Mouse (Mus musculus) kidney, embryonic 15.5 days (tissue): ENCODE data around the gene Gm28434. TPM values are rescaled to one million over a fixed set of nuclear protein-coding genes. Genes with fewer than 3 reads are reported as not detected.

Source experiments
- ATAC-seq: fragments of 200-750 bp; cut with Nextera tagmentation; replicated peaks from 2 replicates; pipeline ENCODE4 v1.8.0; 2017; ENCODE audit warnings: moderate TSS enrichment; ENCODE audit not compliant: low FRiP score
- H3K27ac ChIP-seq: fragments of 300-500 bp; sonication (generic); 2 replicates; pipeline ENCODE4 v1.5.1; 2015; ENCODE audit warnings: mild to moderate bottlenecking, inconsistent platforms
- H3K27me3 ChIP-seq: fragments of 300-500 bp; sonication (generic); 2 replicates; pipeline ENCODE4 v1.6.1; 2015; ENCODE audit warnings: inconsistent platforms
- H3K36me3 ChIP-seq: fragments of 300-500 bp; sonication (generic); 2 replicates; pipeline ENCODE4 v1.6.1; 2015; ENCODE audit warnings: inconsistent platforms
- H3K4me1 ChIP-seq: fragments of 300-500 bp; sonication (generic); 2 replicates; pipeline ENCODE4 v1.6.1; 2015; ENCODE audit warnings: inconsistent platforms
- H3K4me2 ChIP-seq: fragments of 300-500 bp; sonication (generic); 2 replicates; pipeline ENCODE4 v1.6.1; 2015; ENCODE audit warnings: moderate library complexity, mild to moderate bottlenecking, inconsistent platforms
- H3K4me3 ChIP-seq: fragments of 300-500 bp; sonication (generic); replicated peaks from 2 replicates; pipeline ENCODE4 v1.5.1; 2015; ENCODE audit warnings: mild to moderate bottlenecking, inconsistent platforms
- H3K9ac ChIP-seq: fragments of 300-500 bp; sonication (generic); 2 replicates; pipeline ENCODE4 v1.6.1; 2015; ENCODE audit warnings: mild to moderate bottlenecking, inconsistent platforms
- H3K9me3 ChIP-seq: fragments of 300-500 bp; sonication (generic); replicated peaks from 2 replicates; pipeline ENCODE4 v1.6.1; 2016; ENCODE audit warnings: inconsistent platforms
- WGBS: fragments of 180-500 bp; shearing (Covaris S2); methylation state at CpG from one replicate; pipeline ENCODE4 v1.1.7; 2015; ENCODE audit warnings: mixed read lengths; 5-methylcytosine and 5-hydroxymethylcytosine counted together
- polyA plus RNA-seq: library from polyadenylated mRNA; unstranded; fragments of >200 nt; fragmentation: Nextera tagmentation; extraction: Ambion mirVana; gene quantifications from 2 replicates; pipeline ENCODE4 v1.2.1, GENCODE M21; 2015

The Gm28434 gene
- not detected in 2 replicates for polyA plus RNA-seq

- Histone ChIP-seq H3K4me1 (no peaks in the 10 kb centered on the region), H3K9me3 (no peaks in the 10 kb centered on the region), H3K4me2 (no peak within 1 kb of the TSS), H3K27me3 (no peaks in the 10 kb centered on the region), H3K36me3 (no peaks in the 10 kb centered on the region), H3K9ac (no peak within 1 kb of the TSS), H3K4me3 (no peak within 1 kb of the TSS), H3K27ac (no peak within 1 kb of the TSS)
- 63% methylated on average over 2 of the region's 2 CpGs for WGBS
- ATAC-seq: no peak
Measured at GRCm38 (mm10) chr5:87969201-87969600, at the start of gene Gm28434, which contains the start of gene 2310003L06Rik. Gene Gm28434, plus strand, starts transcription at chr5:87969517. Gene 2310003L06Rik, plus strand, starts transcription at chr5:87969459.

- Histone ChIP-seq H3K4me1 (no peaks in the 10 kb centered on the region), H3K4me2 (no peak within 1 kb of the TSS), H3K9ac (no peak within 1 kb of the TSS), H3K27ac (no peak within 1 kb of the TSS), H3K27me3 (no peaks in the 10 kb centered on the region), H3K9me3 (no peaks in the 10 kb centered on the region), H3K36me3 (no peaks in the 10 kb centered on the region), H3K4me3 (no peak within 1 kb of the TSS)
- no peak for ATAC-seq
- WGBS: 32% methylated on average over 5 of the region's 5 CpGs
Measured at GRCm38 (mm10) chr5:87925372-87925771, 43.9 kb upstream of the Gm28434 start, which contains the start of gene Csn3. Gene Csn3, plus strand, starts transcription at chr5:87925579.

GRCm38 (mm10) chr5:87931603-87932002 lies 37.7 kb upstream of the Gm28434 start:
- no peaks in the 10 kb centered on the region for H3K9me3 ChIP-seq
- no peak overlapping the region for H3K27ac ChIP-seq
- no peak overlapping the region for H3K9ac ChIP-seq
- no peak overlapping the region for H3K4me3 ChIP-seq
- no peak for ATAC-seq
- WGBS: 64% methylated on average over 1 of the region's 1 CpGs
- no peaks in the 10 kb centered on the region for H3K27me3 ChIP-seq
- no peaks in the 10 kb centered on the region for H3K36me3 ChIP-seq
- no peak overlapping the region for H3K4me2 ChIP-seq
- no peaks in the 10 kb centered on the region for H3K4me1 ChIP-seq

GRCm38 (mm10) chr5:87940752-87941151 lies 28.6 kb upstream of the Gm28434 start:
- Histone ChIP-seq H3K9me3 (no peaks in the 10 kb centered on the region), H3K36me3 (no peaks in the 10 kb centered on the region), H3K27ac (no peak overlapping the region), H3K4me2 (no peak overlapping the region), H3K4me1 (no peaks in the 10 kb centered on the region), H3K9ac (no peak overlapping the region), H3K27me3 (no peaks in the 10 kb centered on the region), H3K4me3 (no peak overlapping the region)
- WGBS: 46% methylated on average over 3 of the region's 3 CpGs
- ATAC-seq: no peak

GRCm38 (mm10) chr5:87942515-87942914 lies 26.8 kb upstream of the Gm28434 start:
- H3K27ac ChIP-seq: no peak overlapping the region

GRCm38 (mm10) chr5:87951836-87952235 lies 17.5 kb upstream of the Gm28434 start:
- H3K27ac ChIP-seq: no peak overlapping the region
- no peak overlapping the region for H3K9ac ChIP-seq
- no peak overlapping the region for H3K4me2 ChIP-seq
- H3K27me3 ChIP-seq: no peaks in the 10 kb centered on the region
- H3K4me1 ChIP-seq: no peaks in the 10 kb centered on the region
- H3K9me3 ChIP-seq: no peaks in the 10 kb centered on the region
- no peaks in the 10 kb centered on the region for H3K36me3 ChIP-seq
- no peak overlapping the region for H3K4me3 ChIP-seq
- no peak for ATAC-seq

More at GRCm38 (mm10) chr5:87942515-87942914, 26.8 kb upstream of the Gm28434 start:
- no peaks in the 10 kb centered on the region for H3K36me3 ChIP-seq
- no peaks in the 10 kb centered on the region for H3K27me3 ChIP-seq
- no peak overlapping the region for H3K4me2 ChIP-seq
- no peak overlapping the region for H3K9ac ChIP-seq
- ATAC-seq: no peak
- H3K4me3 ChIP-seq: no peak overlapping the region
- no peaks in the 10 kb centered on the region for H3K9me3 ChIP-seq
- H3K4me1 ChIP-seq: no peaks in the 10 kb centered on the region

GRCm38 (mm10) chr5:87979139-87979538 lies 9.8 kb downstream of the Gm28434 start, which contains the start of gene Cabs1:
Gene Cabs1, plus strand, starts transcription at chr5:87979439.
- Histone ChIP-seq H3K4me1 (no peaks in the 10 kb centered on the region), H3K27ac (no peak within 1 kb of the TSS), H3K9ac (no peak within 1 kb of the TSS), H3K36me3 (no peaks in the 10 kb centered on the region), H3K27me3 (no peaks in the 10 kb centered on the region), H3K9me3 (no peaks in the 10 kb centered on the region), H3K4me3 (no peak within 1 kb of the TSS), H3K4me2 (no peak within 1 kb of the TSS)
- WGBS: 90% methylated on average over 3 of the region's 3 CpGs
- no peak for ATAC-seq

GRCm38 (mm10) chr5:87982468-87983214 lies 13.3 kb downstream of the Gm28434 start:
- no peak overlapping the region for H3K4me2 ChIP-seq
- H3K4me1 ChIP-seq: no peaks in the 10 kb centered on the region
- no peak overlapping the region for H3K27ac ChIP-seq
- H3K4me3 ChIP-seq: no peak overlapping the region
- H3K9me3 ChIP-seq: no peaks in the 10 kb centered on the region
- ATAC-seq: peak; percentile 33; the same call in 1 of the 2 replicates
- no peak overlapping the region for H3K9ac ChIP-seq
- H3K36me3 ChIP-seq: no peaks in the 10 kb centered on the region
- no peaks in the 10 kb centered on the region for H3K27me3 ChIP-seq
- WGBS: 69% methylated on average over 3 of the region's 3 CpGs

- no peak within 1 kb of the TSS for H3K4me3 ChIP-seq
- no peak within 1 kb of the TSS for H3K4me2 ChIP-seq
- no peak within 1 kb of the TSS for H3K9ac ChIP-seq
- ATAC-seq: no peak
- H3K27ac ChIP-seq: no peak within 1 kb of the TSS
- H3K9me3 ChIP-seq: no peaks in the 10 kb centered on the region
- no peaks in the 10 kb centered on the region for H3K27me3 ChIP-seq
- no peaks in the 10 kb centered on the region for H3K36me3 ChIP-seq
- WGBS: 86% methylated on average over 3 of the region's 3 CpGs
- H3K4me1 ChIP-seq: no peaks in the 10 kb centered on the region
Measured at GRCm38 (mm10) chr5:88002249-88002648, 32.9 kb downstream of the Gm28434 start, which contains the start of gene Smr3a. Gene Smr3a, plus strand, starts transcription at chr5:88002549.

- ATAC-seq: no peak
- Histone ChIP-seq H3K4me3 (no peak overlapping the region), H3K4me2 (no peak overlapping the region), H3K4me1 (no peaks in the 10 kb centered on the region), H3K27me3 (no peaks in the 10 kb centered on the region), H3K27ac (no peak overlapping the region), H3K9me3 (no peaks in the 10 kb centered on the region), H3K9ac (no peak overlapping the region), H3K36me3 (no peaks in the 10 kb centered on the region)
Measured at GRCm38 (mm10) chr5:88005241-88005640, 35.9 kb downstream of the Gm28434 start.
